Mouse (Mus musculus) urinary bladder, postnatal 14 days (tissue): ENCODE measurements around the gene Mettl7a1.
"Not testable (repeated sequence)": the region's sequence is repeated elsewhere in the genome, so short reads cannot be mapped to it uniquely, and the experiment has no call there.

Experiments used
- DNase-seq: peaks from one replicate; pipeline ENCODE4 v3.0.0; 2021; ENCODE audit warnings: low spot score

Gene Mettl7a1

DNA sequence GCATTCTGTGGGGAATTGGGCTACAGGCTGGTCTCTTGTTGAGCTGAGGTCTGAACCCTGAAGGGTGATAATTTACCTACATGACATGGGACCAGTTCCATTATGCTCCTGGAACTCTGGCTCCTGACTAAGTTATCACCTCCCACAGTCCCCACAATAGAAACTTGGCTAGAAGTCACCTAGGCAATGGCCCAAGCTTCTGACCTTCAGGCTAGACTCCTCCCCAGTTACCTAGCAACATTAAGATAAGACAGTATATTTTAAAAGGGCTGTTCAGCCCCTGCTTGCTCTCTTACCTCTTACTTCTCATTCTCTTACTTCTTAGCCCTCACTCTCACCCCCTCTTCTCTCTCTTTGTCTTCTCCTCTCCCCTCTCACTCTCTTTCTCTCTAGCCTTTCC is 41.5 kb downstream of the Mettl7a1 start:
- DNase-seq: no peak

DNA sequence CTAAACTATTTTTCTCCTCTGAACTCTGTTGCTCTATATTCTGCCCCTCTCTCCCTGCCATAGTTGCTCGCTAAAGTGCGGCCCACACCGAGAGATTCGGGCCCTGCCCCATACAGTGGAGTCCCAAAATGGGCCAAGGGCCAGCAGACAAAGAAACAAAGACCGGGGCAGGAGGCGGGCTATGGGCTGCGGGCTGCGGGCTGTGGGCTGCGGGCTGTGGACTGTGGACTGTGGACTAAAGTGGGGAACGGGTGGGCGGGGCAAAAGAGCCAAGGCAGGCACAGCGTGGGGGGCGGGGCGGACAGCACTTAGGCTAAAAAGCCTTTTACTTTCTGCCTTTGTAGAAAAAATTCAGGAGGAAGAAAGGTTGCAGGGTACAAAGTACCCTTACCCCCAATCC is 42.8 kb downstream of the Mettl7a1 start:
- no peak for DNase-seq

DNA sequence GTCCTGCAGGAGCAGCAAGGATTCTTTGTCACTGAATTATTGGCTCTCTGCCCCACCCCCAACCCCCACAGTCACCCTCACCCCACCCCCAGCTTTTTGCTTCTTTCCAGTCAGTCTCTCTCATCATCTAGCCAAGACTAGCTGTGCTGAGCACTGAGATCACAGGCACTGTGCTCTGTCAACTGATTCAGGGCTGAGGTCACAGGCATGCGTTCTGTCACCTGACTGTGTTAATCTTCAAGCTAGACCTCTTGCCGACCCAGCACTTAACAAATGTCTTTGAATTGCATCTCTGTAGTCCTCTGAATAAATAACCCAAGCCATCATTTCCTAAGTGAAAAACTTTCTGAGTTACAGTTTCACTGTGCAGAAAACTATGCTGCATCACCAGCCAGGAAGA is 45.6 kb downstream of the Mettl7a1 start:
- no peak for DNase-seq

DNA sequence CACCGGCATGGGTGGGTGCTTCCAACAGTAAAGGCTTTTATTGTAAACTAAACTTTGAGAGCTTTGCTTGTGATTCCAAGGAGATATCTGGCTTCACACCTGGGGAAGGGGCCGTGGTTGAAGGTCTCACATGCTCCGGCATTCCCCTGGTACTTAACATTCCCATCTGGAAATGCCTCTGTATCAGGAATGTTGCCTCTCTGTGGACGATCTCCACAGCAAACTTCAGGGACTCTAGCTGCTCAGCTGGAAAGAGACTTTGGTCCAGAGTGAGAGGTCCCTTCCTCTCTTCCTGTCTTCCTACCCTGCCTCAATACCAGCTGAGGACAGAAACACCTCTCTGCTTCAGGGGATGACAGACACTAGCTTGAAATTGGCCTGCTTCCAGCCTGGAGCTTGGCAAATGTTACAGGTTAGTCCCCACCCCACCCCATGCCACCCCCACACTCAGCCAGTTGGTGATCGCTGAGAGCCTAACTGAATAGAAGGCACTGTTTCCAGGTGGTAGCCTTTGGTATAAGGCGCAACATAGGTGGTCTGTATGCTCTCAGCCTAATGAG is 47.6 kb downstream of the Mettl7a1 start:
- DNase-seq: no peak

DNA sequence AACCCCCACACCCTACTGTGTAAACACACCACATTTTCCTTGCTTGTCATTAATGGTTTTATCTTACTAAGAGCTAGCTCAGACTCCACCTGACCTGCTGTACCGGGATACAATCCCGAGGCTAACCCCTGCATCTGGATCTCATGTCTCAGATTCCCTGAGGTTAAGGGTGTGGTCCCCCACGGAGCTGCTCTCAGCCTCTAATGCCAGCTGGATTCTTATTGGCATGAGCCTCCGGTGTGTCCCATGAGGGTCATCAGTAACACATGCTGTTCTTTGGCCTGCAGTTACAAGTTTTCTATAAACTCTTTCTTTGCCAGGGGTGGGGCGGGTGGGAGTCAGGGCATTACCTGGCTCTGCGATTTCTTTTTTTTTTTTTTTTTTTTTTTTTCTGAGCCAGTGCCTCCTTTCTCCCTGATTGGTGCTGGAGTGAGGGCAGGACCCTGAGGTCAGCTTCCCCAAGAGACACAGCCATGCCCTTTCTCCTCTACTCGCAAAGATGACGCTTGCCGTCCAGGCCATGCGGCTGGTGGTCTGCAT is 48.8 kb downstream of the Mettl7a1 start, which contains the start of the genes Methig1 and Mettl7a2:
Gene Methig1 (plus strand): TSS at position 439 of the 540 bp plus-strand sequence.
Gene Mettl7a2 (plus strand): TSS at position 490 of the 540 bp plus-strand sequence.
- DNase-seq: no peak

DNA sequence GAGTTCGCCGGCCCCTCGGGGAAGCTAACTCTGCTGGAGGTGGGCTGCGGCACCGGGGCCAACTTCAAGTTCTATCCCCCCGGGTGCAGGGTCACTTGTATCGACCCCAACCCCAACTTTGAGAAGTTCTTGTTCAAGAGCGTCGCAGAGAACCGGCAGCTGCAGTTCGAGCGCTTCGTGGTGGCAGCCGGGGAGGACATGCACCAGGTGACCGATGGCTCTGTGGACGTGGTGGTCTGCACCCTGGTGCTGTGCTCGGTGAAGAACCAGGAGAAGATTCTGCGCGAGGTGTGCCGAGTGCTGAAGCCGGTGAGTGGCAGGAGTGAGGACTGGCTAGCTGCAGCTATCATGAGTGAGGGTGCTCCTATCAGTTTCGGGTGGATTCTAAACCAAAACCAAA is 49.5 kb downstream of the Mettl7a1 start:
- not testable (repeated sequence) for DNase-seq

DNA sequence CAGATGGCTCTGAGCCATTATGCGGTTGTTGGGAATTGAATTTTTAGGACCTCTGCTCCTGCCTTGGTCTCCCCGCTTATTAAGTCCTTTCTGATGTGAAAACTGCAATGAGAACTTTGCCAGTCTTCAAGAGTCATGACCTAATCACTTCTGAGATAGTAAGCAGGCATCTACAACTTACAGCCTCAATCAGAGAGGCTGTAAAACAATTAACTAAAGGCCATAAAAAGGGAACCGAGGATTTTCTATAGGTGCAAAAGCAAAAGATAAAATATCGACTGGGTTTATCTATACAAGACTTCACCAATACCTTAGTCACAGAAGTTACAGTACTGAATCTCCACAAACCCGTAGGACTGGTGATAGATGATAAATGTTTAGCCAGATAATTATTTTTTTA is 51.9 kb downstream of the Mettl7a1 start:
- DNase-seq: no peak

DNA sequence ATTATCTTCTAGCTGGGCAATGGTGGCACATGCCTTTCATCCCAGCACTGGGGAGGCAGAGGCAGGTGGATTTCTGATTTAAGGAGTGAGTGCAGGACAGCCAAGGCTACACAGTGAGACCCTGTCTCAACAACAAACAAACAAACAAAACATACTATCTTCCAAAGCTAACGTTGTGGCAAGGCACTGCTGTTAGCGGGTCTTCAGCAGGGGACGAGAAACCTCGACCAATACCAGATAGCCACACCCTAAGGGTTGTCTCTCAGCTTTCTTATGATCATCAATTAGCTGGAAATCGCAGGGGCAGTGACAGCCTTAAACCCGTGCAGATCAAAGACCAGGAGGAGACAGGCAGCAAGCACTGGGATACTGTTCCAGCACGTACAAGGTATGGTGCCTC is 60.3 kb downstream of the Mettl7a1 start, which contains the start of gene Higd1c:
Gene Higd1c (plus strand): TSS at position 301 of the 400 bp plus-strand sequence.
- no peak for DNase-seq

DNA sequence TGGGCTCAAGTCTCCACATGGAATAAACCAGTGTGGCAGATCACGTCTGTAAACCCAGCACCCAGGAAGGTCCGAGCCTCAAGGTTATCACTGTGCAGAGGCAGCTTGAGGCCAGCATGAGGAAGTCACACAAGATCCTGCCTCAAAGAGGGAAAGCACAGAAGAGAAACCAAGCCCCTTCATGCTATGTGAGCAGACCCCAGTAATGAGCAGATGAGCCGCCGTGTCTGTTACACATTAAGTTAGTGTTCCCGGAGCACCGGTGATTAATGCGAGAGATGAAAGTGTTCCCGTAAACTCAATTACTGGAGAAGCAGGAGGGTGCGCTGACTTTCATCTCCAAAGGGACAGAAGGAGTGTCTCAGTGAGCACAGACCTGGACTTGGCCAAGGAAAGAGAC is 62.0 kb downstream of the Mettl7a1 start:
- not testable (repeated sequence) for DNase-seq

DNA sequence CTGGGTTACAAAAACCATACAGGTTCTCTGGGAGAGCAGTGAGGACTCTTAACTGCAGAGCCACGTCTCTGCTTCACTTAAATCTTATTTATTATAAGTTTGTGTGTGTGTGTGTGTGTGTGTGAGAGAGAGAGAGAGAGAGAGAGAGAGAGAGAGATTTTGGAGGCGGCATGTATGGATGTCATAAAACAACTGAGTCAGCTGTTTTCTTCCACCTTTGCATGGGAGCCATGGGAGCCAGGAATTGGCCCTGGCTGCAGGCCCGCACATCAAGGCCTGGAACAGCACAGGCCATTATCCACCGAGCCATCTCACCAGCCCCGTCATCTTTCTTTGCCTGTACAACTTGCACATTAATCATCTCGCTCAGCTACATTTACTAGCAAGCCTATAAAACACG is 63.2 kb downstream of the Mettl7a1 start:
- DNase-seq: no peak

DNA sequence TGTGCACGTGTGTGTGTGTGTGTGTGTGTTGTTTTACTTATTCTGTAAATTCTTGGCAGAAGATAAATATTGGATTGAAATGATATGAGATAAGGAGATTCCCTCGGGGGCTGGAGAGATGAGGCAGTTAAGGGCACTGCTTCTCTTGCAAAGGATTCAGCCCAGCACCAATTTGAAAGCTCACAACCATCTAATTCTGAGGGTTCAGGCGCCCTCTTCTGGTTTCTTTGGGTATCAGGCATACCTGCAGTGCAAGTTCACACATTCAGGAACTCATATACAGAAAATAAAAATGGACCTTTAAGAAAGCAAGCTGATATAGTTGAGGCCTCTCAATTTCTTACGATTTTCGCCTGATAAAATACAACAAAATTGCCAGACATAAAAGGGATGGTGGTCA is 71.1 kb downstream of the Mettl7a1 start:
- DNase-seq: peak; percentile 72

DNA sequence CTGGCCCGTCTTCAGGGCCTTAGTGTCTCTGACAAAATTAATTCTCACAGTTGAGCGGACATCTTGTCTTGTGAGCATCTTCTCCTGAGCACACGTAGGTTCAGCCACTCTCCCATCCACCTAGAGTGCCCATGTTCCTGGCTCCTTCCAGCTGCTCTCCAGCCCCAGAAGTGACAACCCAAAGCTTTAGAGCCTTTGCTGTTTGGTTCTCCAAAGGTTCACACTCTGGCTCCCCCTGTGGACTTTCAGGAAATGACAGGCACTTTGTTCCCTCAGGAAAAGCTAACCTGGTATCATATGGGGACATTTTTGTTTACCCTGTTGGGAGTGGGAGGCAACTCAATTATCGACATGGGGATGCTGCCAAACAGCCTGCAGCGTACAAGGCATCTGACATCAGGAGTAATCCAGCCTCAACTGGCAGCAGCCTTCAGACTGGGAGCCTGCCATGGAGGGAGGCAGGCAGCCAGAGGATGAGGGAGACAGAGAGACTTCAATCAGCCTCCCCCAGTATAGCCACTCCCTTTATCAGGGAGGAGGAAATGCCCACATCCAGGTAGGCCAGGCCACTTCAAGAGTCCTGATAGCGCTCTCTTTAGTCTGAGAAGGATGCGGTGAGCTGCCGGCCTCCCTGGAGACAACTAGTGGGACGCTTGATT is 74.0 kb downstream of the Mettl7a1 start:
- not testable (repeated sequence) for DNase-seq
